Mouse (Mus musculus): ENCODE data around the gene Tgm5.
A peak's percentile ranks its signal among the peaks of the same experiment; 100 is the strongest.
"Not testable (repeated sequence)": the region's sequence is repeated elsewhere in the genome, so short reads cannot be mapped to it uniquely, and the experiment has no call there.

The Tgm5 gene

GRCm38 (mm10) chr2:121085480-121086185, at the start of gene Tgm5:
Tgm5 (minus strand) TSS chr2:121085841.
- DNase-seq: peak; percentile 66

- no peak for DNase-seq
Measured at GRCm38 (mm10) chr2:121132822-121133221, 47.2 kb upstream of the Tgm5 start.

DNA sequence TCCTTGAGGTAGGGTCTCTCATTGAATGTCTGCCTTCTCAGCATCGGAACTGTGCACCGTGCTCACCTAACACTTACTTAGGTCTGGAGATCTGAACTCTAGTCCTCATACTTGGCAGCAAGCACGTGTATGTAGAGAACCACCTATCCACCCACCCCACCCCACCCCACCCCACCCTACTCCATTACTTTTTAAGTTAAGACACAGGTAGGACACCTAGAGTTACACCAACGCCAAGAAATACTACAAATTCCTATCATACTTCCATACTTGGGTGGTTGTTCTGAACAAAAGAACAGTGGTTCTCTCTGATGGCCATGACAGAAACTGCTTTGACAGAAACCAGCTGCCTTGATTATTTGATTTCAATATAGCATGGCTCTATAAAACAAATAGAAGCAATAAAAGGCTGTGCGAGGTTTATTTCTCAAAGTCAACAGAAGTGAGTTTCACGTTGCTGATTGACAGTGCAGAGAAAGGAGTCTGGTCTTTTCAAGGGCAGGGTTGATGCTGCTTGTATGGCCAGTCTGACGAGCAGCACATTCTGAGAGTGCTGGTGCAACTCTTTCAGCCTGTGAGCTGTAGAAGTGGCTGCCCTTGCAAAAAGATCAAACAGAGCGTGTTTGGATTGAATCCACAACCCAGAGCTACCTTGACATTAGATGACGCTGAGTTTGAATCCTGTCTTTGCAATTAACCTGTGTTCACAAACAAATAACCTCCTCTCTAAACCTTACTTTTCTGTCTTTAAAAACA, 43.4 kb upstream of the Tgm5 start:
- no peak for DNase-seq

DNA sequence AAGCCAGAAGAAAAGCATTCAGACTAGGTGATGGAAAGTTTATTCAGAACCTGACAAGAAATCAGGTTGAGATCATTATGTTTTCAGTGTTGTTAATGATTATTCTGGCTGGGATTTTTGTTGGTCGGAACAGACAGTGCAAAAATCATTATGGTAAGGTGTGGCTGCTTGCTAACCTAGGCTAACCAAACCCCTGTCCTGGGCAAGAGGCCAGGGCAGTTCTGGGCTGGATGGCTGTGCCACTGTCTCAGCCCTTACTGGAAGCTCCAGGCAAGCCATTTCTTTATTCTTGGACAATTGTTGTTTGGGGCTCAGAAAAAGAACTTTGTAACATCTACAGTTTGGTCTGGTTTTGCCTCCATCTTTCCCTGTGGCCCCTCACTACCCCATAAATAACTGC, 41.9 kb upstream of the Tgm5 start:
- no peak for DNase-seq

- not testable (repeated sequence) for DNase-seq
Measured at GRCm38 (mm10) chr2:121126302-121126701, 40.7 kb upstream of the Tgm5 start.

- DNase-seq: no peak
Measured at GRCm38 (mm10) chr2:121119260-121119659, 33.6 kb upstream of the Tgm5 start.

DNA sequence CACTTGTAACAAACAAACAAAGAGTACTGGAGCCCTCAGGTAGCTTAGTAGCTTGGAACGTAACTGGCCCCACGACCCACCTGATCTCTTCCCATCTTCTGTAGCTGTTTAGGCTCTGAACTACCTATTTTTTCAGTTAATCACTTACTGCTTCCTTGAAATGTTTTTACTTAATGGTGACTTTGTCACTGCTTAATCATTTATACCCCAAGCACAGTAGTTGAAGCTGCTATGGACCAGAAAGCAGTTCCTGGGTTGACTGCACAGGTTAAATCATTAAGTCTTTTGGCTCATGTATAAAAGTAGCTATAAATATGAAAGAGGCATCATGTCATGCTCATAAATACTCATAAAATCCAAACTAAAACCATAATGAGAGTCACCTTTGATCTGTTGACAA, 29.8 kb upstream of the Tgm5 start:
- DNase-seq: no peak

DNA sequence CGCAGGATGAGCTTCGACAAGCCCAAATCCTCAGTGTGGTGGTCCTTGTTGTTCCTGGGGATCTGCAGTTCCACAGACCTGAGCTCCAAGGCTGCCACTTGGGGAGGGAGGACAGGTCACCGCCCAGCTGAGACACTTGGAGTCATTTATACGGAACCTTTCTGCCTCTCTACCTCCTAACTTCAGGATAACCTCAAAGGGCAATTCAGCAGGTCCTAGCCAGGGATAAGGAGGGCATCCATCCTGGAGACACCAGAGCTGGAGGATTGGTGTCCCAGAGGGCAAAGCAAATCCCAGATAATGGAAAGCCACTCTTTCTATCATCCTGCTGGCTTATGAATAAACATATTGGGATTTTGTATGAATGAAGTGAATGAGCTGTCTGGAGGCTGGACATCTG, 24.1 kb upstream of the Tgm5 start, which contains the start of gene Tgm7:
Gene Tgm7, minus strand, starts transcription at position 101 of the 400 bp plus-strand sequence.
- no peak for DNase-seq

DNA sequence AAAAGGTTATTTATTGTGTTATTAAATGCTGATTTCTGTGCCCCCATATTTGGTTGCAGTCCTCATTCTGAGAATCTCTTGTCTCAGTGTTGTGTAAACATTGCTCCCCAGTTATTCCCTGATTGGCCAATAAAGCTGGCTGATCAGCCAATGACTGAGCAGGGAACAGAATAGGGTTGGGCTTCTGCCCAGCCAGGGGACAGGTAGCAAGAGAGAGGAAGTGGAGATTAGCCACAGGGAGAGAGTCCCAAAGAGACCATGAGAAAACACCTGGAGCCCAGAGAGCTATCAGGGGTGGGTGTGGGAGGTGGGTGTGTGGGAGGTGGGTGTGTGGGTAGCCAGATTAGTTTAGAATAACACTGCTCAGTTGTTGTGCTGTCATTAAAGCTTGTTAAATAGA, 20.3 kb upstream of the Tgm5 start:
- DNase-seq: no peak

GRCm38 (mm10) chr2:121102051-121102450, 16.4 kb upstream of the Tgm5 start:
- peak; percentile 86 for DNase-seq

DNA sequence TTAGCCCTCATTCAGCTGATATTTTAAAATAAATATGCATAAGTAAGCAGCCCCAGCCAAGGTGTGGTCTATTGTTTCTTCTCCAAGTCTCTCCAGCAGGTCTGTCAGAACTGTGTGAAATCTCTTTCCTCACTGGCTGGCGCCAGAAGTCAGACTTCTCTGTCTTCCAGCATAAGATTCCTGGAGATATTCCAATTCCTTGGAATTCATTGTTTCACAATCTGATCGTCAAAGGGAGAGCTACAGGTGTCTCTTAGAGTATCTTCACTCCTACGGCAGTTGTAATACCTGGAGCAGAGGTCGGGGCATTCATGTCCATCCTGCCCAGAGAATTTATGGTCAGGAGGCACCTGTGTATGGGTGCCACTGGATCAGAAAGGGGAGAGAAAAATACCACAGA, 4.1 kb upstream of the Tgm5 start:
- no peak for DNase-seq

GRCm38 (mm10) chr2:121088507-121088906, 2.9 kb upstream of the Tgm5 start:
- no peak for DNase-seq

DNA sequence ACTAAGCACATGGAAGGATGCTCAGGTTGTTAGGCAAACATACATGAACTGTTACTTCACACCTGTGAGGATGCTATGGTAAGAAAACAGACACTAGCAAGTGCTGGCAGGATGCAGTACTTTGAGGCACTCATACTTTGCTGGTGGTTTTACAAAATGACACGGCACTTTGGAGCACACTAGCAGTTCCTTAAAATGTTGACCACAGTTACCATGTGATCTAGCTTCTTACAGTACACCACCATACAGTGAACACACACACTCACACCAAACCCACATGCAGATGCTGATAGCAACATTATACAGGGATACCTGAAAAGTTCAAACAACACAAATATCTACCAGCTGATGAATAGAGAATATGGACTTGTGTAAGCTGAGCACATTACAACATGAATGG, 3.0 kb downstream of the Tgm5 start:
- no peak for DNase-seq

GRCm38 (mm10) chr2:121074747-121075146, 10.9 kb downstream of the Tgm5 start:
- DNase-seq: no peak

DNA sequence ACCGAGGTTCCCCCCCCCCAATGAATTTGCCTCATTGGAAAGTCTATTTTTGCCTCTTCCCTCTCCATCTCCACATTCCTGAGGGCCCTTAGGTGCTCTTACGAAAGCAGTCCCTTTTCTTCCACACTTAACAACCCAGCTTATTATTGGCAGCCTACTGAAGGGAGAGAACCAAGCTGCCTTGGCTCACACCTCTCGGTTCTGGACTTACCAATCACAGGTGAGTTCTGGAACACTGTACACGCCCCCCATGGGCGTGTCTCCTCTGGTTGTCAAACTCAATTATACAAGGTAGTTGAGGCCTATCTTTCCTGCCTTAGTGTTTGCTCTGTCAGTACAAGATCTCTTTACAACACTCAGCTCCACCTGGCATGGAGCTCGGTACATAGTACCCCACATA, 13.8 kb downstream of the Tgm5 start:
- no peak for DNase-seq

DNA sequence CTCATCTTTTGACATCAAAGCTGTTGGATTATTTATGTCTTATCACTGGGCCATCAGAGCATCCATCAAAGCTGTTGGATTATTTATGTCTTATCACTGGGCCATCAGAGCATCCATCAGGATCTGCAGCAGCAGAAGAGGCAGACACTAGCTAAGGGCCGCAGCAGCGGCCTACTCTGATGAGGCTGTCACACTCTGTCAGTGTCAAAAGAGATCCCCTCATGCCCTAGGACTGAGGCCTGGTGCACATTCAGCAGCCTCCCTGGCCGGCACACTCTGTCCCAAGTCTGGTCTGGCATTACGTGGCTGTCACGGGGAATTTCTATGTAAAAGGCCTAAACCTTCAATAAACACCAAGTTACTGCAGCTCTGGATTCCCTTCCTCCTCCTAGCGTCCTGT, 16.1 kb downstream of the Tgm5 start:
- no peak for DNase-seq

DNA sequence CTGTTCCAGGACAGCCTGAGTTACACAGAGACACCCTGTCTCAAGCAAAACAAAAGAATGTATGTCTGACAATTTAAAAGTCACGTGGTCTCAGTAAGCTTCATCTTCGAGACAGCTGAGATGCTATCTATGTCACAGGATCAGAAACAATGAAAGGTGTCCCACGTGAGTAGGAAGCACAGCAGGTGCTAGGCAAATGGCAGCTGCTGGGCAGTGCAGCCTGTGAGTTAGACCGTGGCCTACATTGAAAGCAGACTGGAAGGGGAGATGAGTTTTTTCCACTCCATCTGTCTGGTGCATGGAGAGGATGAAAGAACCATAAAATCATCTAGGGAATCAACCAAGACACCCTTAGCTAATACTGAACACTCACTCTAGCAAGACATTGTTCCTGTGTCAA, 18.5 kb downstream of the Tgm5 start:
- no peak for DNase-seq

GRCm38 (mm10) chr2:121061315-121061714, 24.3 kb downstream of the Tgm5 start:
- no peak for DNase-seq

DNA sequence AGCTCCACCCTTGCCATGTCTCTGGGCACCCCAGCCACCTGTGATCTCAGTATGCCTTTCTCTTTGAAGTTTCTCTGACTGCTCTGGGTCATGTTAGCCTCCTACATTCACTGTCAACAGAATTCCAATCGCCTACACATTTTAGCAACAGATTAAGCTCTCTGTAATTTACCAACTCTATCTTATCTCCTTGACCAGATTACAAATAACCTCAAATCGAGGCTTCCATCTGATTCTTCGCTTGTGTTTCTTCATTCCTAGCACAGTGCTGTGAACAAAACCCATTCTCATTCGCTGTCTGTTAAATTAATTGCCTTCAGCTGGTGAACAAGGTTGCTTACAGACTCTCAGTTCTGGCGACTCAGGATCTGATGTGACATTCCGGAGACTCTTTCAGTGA, 27.6 kb downstream of the Tgm5 start:
- DNase-seq: no peak

GRCm38 (mm10) chr2:121055915-121056314, 29.7 kb downstream of the Tgm5 start:
- no peak for DNase-seq

GRCm38 (mm10) chr2:121054060-121054459, 31.6 kb downstream of the Tgm5 start:
- DNase-seq: peak; percentile 51

- no peak for DNase-seq
Measured at GRCm38 (mm10) chr2:121052176-121052575, 33.5 kb downstream of the Tgm5 start.

- no peak for DNase-seq
Measured at GRCm38 (mm10) chr2:121045653-121046052, 40.0 kb downstream of the Tgm5 start.

DNA sequence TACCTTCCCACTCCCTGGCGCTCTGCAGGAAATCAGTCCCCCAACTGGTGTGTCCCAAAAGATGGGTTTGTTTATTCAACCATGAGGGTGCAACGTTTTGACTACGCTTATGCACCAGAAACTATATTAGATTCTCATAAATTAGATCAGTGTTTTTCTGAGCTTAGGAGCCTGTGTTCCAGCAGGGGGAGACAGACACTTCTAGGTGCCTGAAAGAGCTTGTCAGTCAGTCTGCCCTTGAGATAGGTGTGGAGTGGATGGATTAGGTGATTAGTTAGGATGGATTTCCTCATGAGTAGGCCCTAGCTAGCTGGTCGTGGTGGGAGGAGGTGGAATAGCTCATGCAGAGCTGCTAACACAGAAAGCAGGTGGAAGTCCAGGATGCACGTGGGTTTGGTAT, 44.5 kb downstream of the Tgm5 start:
- DNase-seq: peak; percentile 67

GRCm38 (mm10) chr2:121039382-121039781, 46.3 kb downstream of the Tgm5 start:
- DNase-seq: no peak

Data from cerebellum, adult 9-10 months (tissue).